Mouse (Mus musculus): ENCODE data around the gene Abhd17c. TPM values are rescaled to one million over a fixed set of nuclear protein-coding genes. Genes with fewer than 3 reads are reported as not detected.

Abhd17c gene
- polyA plus RNA-seq, 1 experiment from 2014 or later, result 135 TPM

GRCm38 (mm10) chr7:84089777-84090176 lies 61.9 kb downstream of the Abhd17c start:
- Histone ChIP-seq H3K4me2 (ENCODE audit: low read length) (no peak overlapping the region), H3K9ac (ENCODE audit: low read depth, low read length) (no peak overlapping the region), H3K36me3 (ENCODE audit: insufficient read depth, low read length) (no peaks in the 10 kb centered on the region), H3K4me3 (replicated peaks; ENCODE audit: low read depth, low read length) (no peak overlapping the region), H3K27me3 (ENCODE audit: insufficient read depth, low read length) (peaks cover 13% of the 10 kb centered on the region), H3K27ac (no peak overlapping the region), H3K9me3 (replicated peaks; ENCODE audit: low read length) (no peaks in the 10 kb centered on the region), H3K4me1 (replicated peaks; ENCODE audit: insufficient read depth, low read length) (0 out of 2 replicates have a peak, but pooled peaks cover 8% of the 10 kb centered on the region)
- 14% methylated on average over 1 of the region's 1 CpGs for WGBS
- DNase-seq (ENCODE audit: low spot score) (peak; percentile 30), ATAC-seq (replicated peaks; ENCODE audit: low FRiP score, low read depth) (no peak)
- TF ChIP-seq CTCF (IDR thresholded peaks at IDR 0.05; ENCODE audit: low read depth), result peak; percentile 70

- TF ChIP-seq CTCF (IDR thresholded peaks at IDR 0.05; ENCODE audit: low read depth), result peak; percentile 88
- 5% methylated on average over 4 of the region's 4 CpGs for WGBS
- H3K36me3 ChIP-seq (ENCODE audit: insufficient read depth, low read length), result no peaks in the 10 kb centered on the region
- H3K9me3 ChIP-seq (replicated peaks; ENCODE audit: low read length), result no peaks in the 10 kb centered on the region
- peaks cover 13% of the 10 kb centered on the region for H3K27me3 ChIP-seq (ENCODE audit: insufficient read depth, low read length)
- no peak overlapping the region for H3K9ac ChIP-seq (ENCODE audit: low read depth, low read length)
- H3K27ac ChIP-seq, result no peak overlapping the region
- ATAC-seq (replicated peaks; ENCODE audit: low FRiP score, low read depth), result no peak
- 0 out of 2 replicates have a peak, but pooled peaks cover 8% of the 10 kb centered on the region for H3K4me1 ChIP-seq (replicated peaks; ENCODE audit: insufficient read depth, low read length)
- no peak overlapping the region for H3K4me2 ChIP-seq (ENCODE audit: low read length)
- DNase-seq (ENCODE audit: low spot score), result peak; percentile 89
- no peak overlapping the region for H3K4me3 ChIP-seq (replicated peaks; ENCODE audit: low read depth, low read length)
These were observed 62.7 kb downstream of the Abhd17c start for GRCm38 (mm10) chr7:84088971-84089370.

GRCm38 (mm10) chr7:84088191-84088590 lies 63.5 kb downstream of the Abhd17c start:
- Histone ChIP-seq H3K9me3 (replicated peaks; ENCODE audit: low read length) (no peaks in the 10 kb centered on the region), H3K9ac (ENCODE audit: low read depth, low read length) (no peak overlapping the region), H3K36me3 (ENCODE audit: insufficient read depth, low read length) (no peaks in the 10 kb centered on the region), H3K27me3 (ENCODE audit: insufficient read depth, low read length) (peaks cover 13% of the 10 kb centered on the region), H3K27ac (no peak overlapping the region), H3K4me3 (replicated peaks; ENCODE audit: low read depth, low read length) (no peak overlapping the region), H3K4me1 (replicated peaks; ENCODE audit: insufficient read depth, low read length) (0 out of 2 replicates have a peak, but pooled peaks cover 8% of the 10 kb centered on the region), H3K4me2 (ENCODE audit: low read length) (no peak overlapping the region)
- 71% methylated on average over 3 of the region's 3 CpGs for WGBS
- ATAC-seq (replicated peaks; ENCODE audit: low FRiP score, low read depth), result no peak
- no peak for TF ChIP-seq CTCF (IDR thresholded peaks at IDR 0.05; ENCODE audit: low read depth)
- no peak for DNase-seq (ENCODE audit: low spot score)

- under 1% methylated on average over 54 of the region's 54 CpGs for WGBS
These were observed 65.5 kb downstream of the Abhd17c start, which contains the start of gene Cemip for GRCm38 (mm10) chr7:84086039-84086829. Gene Cemip, minus strand, starts transcription at chr7:84086502.

GRCm38 (mm10) chr7:84085049-84085945 lies 66.4 kb downstream of the Abhd17c start:
- Histone ChIP-seq H3K27me3 (ENCODE audit: insufficient read depth, low read length) (peaks cover 13% of the 10 kb centered on the region), H3K36me3 (ENCODE audit: insufficient read depth, low read length) (no peaks in the 10 kb centered on the region), H3K4me3 (replicated peaks; ENCODE audit: low read depth, low read length) (peak overlapping the region; percentile 32), H3K9me3 (replicated peaks; ENCODE audit: low read length) (no peaks in the 10 kb centered on the region), H3K4me1 (replicated peaks; ENCODE audit: insufficient read depth, low read length) (0 out of 2 replicates have a peak, but pooled peaks cover 8% of the 10 kb centered on the region), H3K4me2 (ENCODE audit: low read length) (peak overlapping the region; percentile 68), H3K27ac (no peak overlapping the region), H3K9ac (ENCODE audit: low read depth, low read length) (no peak overlapping the region)
- ATAC-seq (replicated peaks; ENCODE audit: low FRiP score, low read depth), result peak; percentile 30; the same call in 1 of the 2 replicates
- peak; percentile 79 for DNase-seq (ENCODE audit: low spot score)
- 4% methylated on average over 39 of the region's 39 CpGs for WGBS
- no peak for TF ChIP-seq CTCF (IDR thresholded peaks at IDR 0.05; ENCODE audit: low read depth)

More at GRCm38 (mm10) chr7:84086039-84086829, 65.5 kb downstream of the Abhd17c start, which contains the start of gene Cemip:
- peak; percentile 89 for TF ChIP-seq CTCF (IDR thresholded peaks at IDR 0.05; ENCODE audit: low read depth)
- DNase-seq (ENCODE audit: low spot score) (peak; percentile 91), ATAC-seq (replicated peaks; ENCODE audit: low FRiP score, low read depth) (peak; percentile 84)
- H3K4me3 ChIP-seq (replicated peaks; ENCODE audit: low read depth, low read length), result peak within 1 kb of the TSS; percentile 32
- H3K9me3 ChIP-seq (replicated peaks; ENCODE audit: low read length), result no peaks in the 10 kb centered on the region
- 0 out of 2 replicates have a peak, but pooled peaks cover 8% of the 10 kb centered on the region for H3K4me1 ChIP-seq (replicated peaks; ENCODE audit: insufficient read depth, low read length)
- peaks cover 13% of the 10 kb centered on the region for H3K27me3 ChIP-seq (ENCODE audit: insufficient read depth, low read length)
- H3K4me2 ChIP-seq (ENCODE audit: low read length), result peak within 1 kb of the TSS; percentile 68
- no peak within 1 kb of the TSS for H3K27ac ChIP-seq
- no peak within 1 kb of the TSS for H3K9ac ChIP-seq (ENCODE audit: low read depth, low read length)
- H3K36me3 ChIP-seq (ENCODE audit: insufficient read depth, low read length), result no peaks in the 10 kb centered on the region
